26 mouse cellular contexts compared by ENCODE assay signal in genomic region chr3:15181111-15181510, GRCm38 (mm10).
"Had no signal": no experiment of that assay in that cellular context is flagged by ENCODE, and none has a peak within 500 bp of the region (broad histone marks: within the 10 kb centered on the region; RNA-seq: fewer than 3 reads in every experiment).

No protein-coding gene starts in this region.

- H3K4me1 ChIP-seq: heart, embryonic 10.5 days; heart, embryonic 12.5 days; hindbrain, embryonic 10.5 days; hindbrain, embryonic 12.5 days; intestine, embryonic 15.5 days had no signal

- H3K4me2 ChIP-seq: heart, embryonic 12.5 days; hindbrain, embryonic 12.5 days; hindbrain, embryonic 14.5 days; intestine, embryonic 15.5 days; limb, embryonic 12.5 days; liver, embryonic 11.5 days had no signal

- H3K27me3 ChIP-seq: heart, embryonic 12.5 days; hindbrain, embryonic 12.5 days; intestine, embryonic 15.5 days; limb, embryonic 12.5 days had no signal

- H3K36me3 ChIP-seq: heart, embryonic 10.5 days; heart, embryonic 12.5 days; hindbrain, embryonic 10.5 days; hindbrain, embryonic 12.5 days; intestine, embryonic 15.5 days; limb, embryonic 10.5 days; limb, embryonic 12.5 days had no signal

- H3K4me3 ChIP-seq: gastrocnemius, adult 2 months; heart, embryonic 10.5 days; heart, embryonic 12.5 days; hindbrain, embryonic 10.5 days; hindbrain, embryonic 12.5 days; intestine, embryonic 15.5 days; layer of hippocampus, adult 2 months; left cerebral cortex, adult 2 months; limb, embryonic 10.5 days; limb, embryonic 12.5 days had no signal

- DNase-seq: gastrocnemius, adult 2 months; gastrocnemius, postnatal 10 days; gastrocnemius, postnatal 25 days; heart, adult 18-20 months; heart, postnatal 10 days; heart, postnatal 4 days; kidney, adult 18-20 months; kidney, adult 8-10 months; kidney, postnatal 10 days; kidney, postnatal 25 days; kidney, postnatal 4 days; liver had no signal

- H3K27ac ChIP-seq: gastrocnemius, adult 2 months; heart, embryonic 10.5 days; hindbrain, embryonic 10.5 days; hindbrain, embryonic 12.5 days; hindbrain, embryonic 14.5 days; intestine, embryonic 15.5 days; layer of hippocampus, adult 2 months; left cerebral cortex, adult 2 months; limb, embryonic 10.5 days; limb, embryonic 12.5 days had no signal

- H3K9me3 ChIP-seq: heart, embryonic 10.5 days; heart, embryonic 12.5 days; hindbrain, embryonic 10.5 days; hindbrain, embryonic 12.5 days; intestine, embryonic 15.5 days; limb, embryonic 10.5 days; limb, embryonic 12.5 days had no signal

- ATAC-seq: hindbrain, embryonic 16.5 days; inflammation-experienced regulatory T-cells, adult 6 months; intestine, embryonic 15.5 days; intestine, postnatal 0 days had no signal

- H3K9ac ChIP-seq: heart, embryonic 12.5 days; hindbrain, embryonic 12.5 days; hindbrain, embryonic 14.5 days; intestine, embryonic 15.5 days; limb, embryonic 12.5 days had no signal
